Mouse (Mus musculus) spleen, adult 12 weeks (tissue): ENCODE results near the gene Wdr83.

ENCODE experiments used
- DNase-seq: peaks from one replicate; pipeline ENCODE4 v3.0.0; 2022; ENCODE audit warnings: low spot score

Wdr83 gene

GRCm38 (mm10) chr8:85076993-85077392 lies 4.1 kb downstream of the Wdr83 start:
- DNase-seq, result peak; percentile 62

- no peak for DNase-seq
Measured at GRCm38 (mm10) chr8:85076001-85076400, 5.1 kb downstream of the Wdr83 start.

GRCm38 (mm10) chr8:85074617-85075016 lies 6.5 kb downstream of the Wdr83 start:
- DNase-seq, result no peak

- DNase-seq, result no peak
Measured at GRCm38 (mm10) chr8:85074167-85074566, 6.9 kb downstream of the Wdr83 start.

GRCm38 (mm10) chr8:85073041-85073612 lies 8.0 kb downstream of the Wdr83 start:
- DNase-seq, result no peak

- no peak for DNase-seq
Measured at GRCm38 (mm10) chr8:85072364-85072929, 8.7 kb downstream of the Wdr83 start.

GRCm38 (mm10) chr8:85071514-85072281 lies 9.4 kb downstream of the Wdr83 start, which contains the start of gene Dhps:
TSS of gene Dhps (plus strand) at chr8:85071757.
- peak; percentile 73 for DNase-seq

- no peak for DNase-seq
Measured at GRCm38 (mm10) chr8:85071041-85071440, 10.1 kb downstream of the Wdr83 start.

GRCm38 (mm10) chr8:85067982-85068381 lies 13.1 kb downstream of the Wdr83 start, which contains the start of gene Gm5741:
TSS of gene Gm5741 (minus strand) at chr8:85067982.
- no peak for DNase-seq

GRCm38 (mm10) chr8:85067155-85067554 lies 14.0 kb downstream of the Wdr83 start:
- no peak for DNase-seq

GRCm38 (mm10) chr8:85065213-85065612 lies 15.9 kb downstream of the Wdr83 start:
- no peak for DNase-seq

GRCm38 (mm10) chr8:85062603-85063002 lies 18.5 kb downstream of the Wdr83 start:
- DNase-seq, result no peak

GRCm38 (mm10) chr8:85059879-85060616 lies 21.1 kb downstream of the Wdr83 start, which contains the start of gene Fbxw9:
TSS of gene Fbxw9 (plus strand) at chr8:85060055.
- peak; percentile 78 for DNase-seq

- no peak for DNase-seq
Measured at GRCm38 (mm10) chr8:85057367-85057766, 23.7 kb downstream of the Wdr83 start.

GRCm38 (mm10) chr8:85043619-85044018 lies 37.5 kb downstream of the Wdr83 start:
- DNase-seq, result no peak

- peak; percentile 26 for DNase-seq
Measured at GRCm38 (mm10) chr8:85037681-85038531, 43.2 kb downstream of the Wdr83 start.

- no peak for DNase-seq
Measured at GRCm38 (mm10) chr8:85037366-85037680, 43.8 kb downstream of the Wdr83 start.

- peak; percentile 80 for DNase-seq
Measured at GRCm38 (mm10) chr8:85036718-85037365, 44.3 kb downstream of the Wdr83 start, which contains the start of gene Tnpo2. TSS of gene Tnpo2 (plus strand) at chr8:85036915.

- DNase-seq, result no peak
Measured at GRCm38 (mm10) chr8:85036381-85036717, 44.8 kb downstream of the Wdr83 start.

- peak; percentile 14 for DNase-seq
Measured at GRCm38 (mm10) chr8:85035728-85036310, 45.3 kb downstream of the Wdr83 start.
